Mouse (Mus musculus): Measurements from ENCODE around the gene Mrpl19.

DNA sequence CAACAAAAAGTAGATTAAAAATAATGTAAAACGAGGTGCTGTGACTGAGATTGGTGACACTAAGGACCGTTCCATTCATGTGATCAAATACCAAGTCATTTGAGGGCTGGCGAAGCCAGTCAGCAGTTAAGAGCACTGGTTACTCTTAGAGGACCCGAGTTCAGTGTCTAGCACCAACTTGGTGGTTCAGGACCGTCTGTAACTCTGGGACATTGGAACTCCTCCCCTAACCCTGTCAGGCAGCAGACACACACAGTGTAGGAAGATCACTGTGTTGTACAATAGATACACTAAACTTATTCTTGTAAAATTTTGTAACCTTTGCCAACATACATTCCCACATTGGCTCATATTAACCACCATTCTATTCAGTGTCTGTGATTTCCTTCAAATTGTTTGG, 41.5 kb downstream of the Mrpl19 start:
- TF ChIP-seq CTCF (IDR thresholded peaks at IDR 0.05; ENCODE audit: low read depth) (no peak), EP300 (IDR thresholded peaks at IDR 0.05; ENCODE audit: low read depth) (no peak)
